ENCODE assay signal across 10 mouse cellular contexts in genomic region chr1:59252762-59253161, GRCm38 (mm10). TPM values are rescaled to one million over a fixed set of nuclear protein-coding genes. Genes with fewer than 3 reads are reported as not detected.
DNase-seq lines count a peak whose midpoint lies in the region; ATAC-seq and TF ChIP-seq lines count a peak whose summit lies in the region.
"Had no signal": no experiment of that assay in that cellular context is flagged by ENCODE, and none has a peak within 500 bp of the region (broad histone marks: within the 10 kb centered on the region; RNA-seq: fewer than 3 reads in every experiment).

No protein-coding gene starts in this region.

- peak overlapping the region; percentile 43; the same call in 1 of the 2 replicates for H3K4me2 ChIP-seq in heart, postnatal 0 days (ENCODE audit: low read depth, low read length)
- H3K4me2 ChIP-seq in forebrain, postnatal 0 days (ENCODE audit: low read depth) = peak overlapping the region; percentile 53
- H3K4me2 ChIP-seq in limb, embryonic 11.5 days (ENCODE audit: low read depth, severe bottlenecking) = peak overlapping the region; percentile 37; the same call in 1 of the 2 replicates
- peak overlapping the region; percentile 60; the same call in 1 of the 2 replicates for H3K4me2 ChIP-seq in neural tube, embryonic 12.5 days (replicated peaks)

- H3K9ac ChIP-seq in heart, postnatal 0 days (replicated peaks; ENCODE audit: low read depth, low read length) = no peak overlapping the region
- peak overlapping the region; percentile 48; the same call in 1 of the 2 replicates for H3K9ac ChIP-seq in forebrain, postnatal 0 days
- H3K9ac ChIP-seq in limb, embryonic 11.5 days (ENCODE audit: low read length) = no peak overlapping the region
- no peak overlapping the region for H3K9ac ChIP-seq in neural tube, embryonic 12.5 days

- WGBS in heart, postnatal 0 days = 13% methylated on average over 3 of the region's 7 CpGs
- WGBS in forebrain, postnatal 0 days = 17% methylated on average over 7 of the region's 7 CpGs
- WGBS in limb, embryonic 11.5 days = 10% methylated on average over 7 of the region's 7 CpGs
- WGBS in neural tube, embryonic 12.5 days = 11% methylated on average over 7 of the region's 7 CpGs

- H3K27me3 ChIP-seq in heart, postnatal 0 days (ENCODE audit: control insufficient read depth, insufficient read depth, low read length) = no peaks in the 10 kb centered on the region
- no peaks in the 10 kb centered on the region for H3K27me3 ChIP-seq in forebrain, postnatal 0 days (ENCODE audit: insufficient read depth, low read length)
- H3K27me3 ChIP-seq in limb, embryonic 11.5 days (ENCODE audit: control insufficient read depth, insufficient read depth, low read length) = no peaks in the 10 kb centered on the region
- H3K27me3 ChIP-seq in neural tube, embryonic 12.5 days (replicated peaks) = no peaks in the 10 kb centered on the region

- ATAC-seq in heart, postnatal 0 days (ENCODE audit: insufficient read depth, low read depth) = no peak
- no peak for ATAC-seq in forebrain, postnatal 0 days
- ATAC-seq in limb, embryonic 11.5 days (ENCODE audit: insufficient number of reproducible peaks, low FRiP score, low TSS enrichment, low read depth) = 0 out of 2 replicates have a peak, but pooled peaks have one; percentile 55
- no peak for ATAC-seq in neural tube, embryonic 12.5 days (ENCODE audit: low FRiP score, low read depth)

- no peak overlapping the region for H3K27ac ChIP-seq in heart, postnatal 0 days (ENCODE audit: low read depth)
- H3K27ac ChIP-seq in forebrain, postnatal 0 days (ENCODE audit: low read depth, low read length) = no peak overlapping the region
- H3K27ac ChIP-seq in limb, embryonic 11.5 days (replicated peaks; ENCODE audit: low read depth, low read length) = no peak overlapping the region
- no peak overlapping the region for H3K27ac ChIP-seq in neural tube, embryonic 12.5 days
- H3K27ac ChIP-seq in left cerebral cortex, adult 2 months = no peak overlapping the region

- TF ChIP-seq EP300 in heart, postnatal 0 days (IDR thresholded peaks at IDR 0.05; ENCODE audit: low read depth) = no peak

- H3K9me3 ChIP-seq in heart, postnatal 0 days (replicated peaks; ENCODE audit: control insufficient read depth, low read length) = no peaks in the 10 kb centered on the region
- no peaks in the 10 kb centered on the region for H3K9me3 ChIP-seq in forebrain, postnatal 0 days (ENCODE audit: low read length)
- no peaks in the 10 kb centered on the region for H3K9me3 ChIP-seq in limb, embryonic 11.5 days (ENCODE audit: control insufficient read depth, low read length)
- H3K9me3 ChIP-seq in neural tube, embryonic 12.5 days = no peaks in the 10 kb centered on the region

- H3K4me3 ChIP-seq in heart, postnatal 0 days (ENCODE audit: low read depth, low read length) = no peak overlapping the region
- peak overlapping the region; percentile 27 for H3K4me3 ChIP-seq in forebrain, postnatal 0 days (ENCODE audit: low read depth, low read length)
- H3K4me3 ChIP-seq in limb, embryonic 11.5 days (ENCODE audit: low read depth, low read length) = no peak overlapping the region
- no peak overlapping the region for H3K4me3 ChIP-seq in neural tube, embryonic 12.5 days
- H3K4me3 ChIP-seq in left cerebral cortex, adult 2 months = no peak overlapping the region

- no peaks in the 10 kb centered on the region for H3K36me3 ChIP-seq in heart, postnatal 0 days (replicated peaks; ENCODE audit: control insufficient read depth, insufficient read depth, low read length)
- no peaks in the 10 kb centered on the region for H3K36me3 ChIP-seq in forebrain, postnatal 0 days (ENCODE audit: insufficient read depth)
- no peaks in the 10 kb centered on the region for H3K36me3 ChIP-seq in limb, embryonic 11.5 days (ENCODE audit: control insufficient read depth, insufficient read depth, low read length)
- H3K36me3 ChIP-seq in neural tube, embryonic 12.5 days = no peaks in the 10 kb centered on the region

- intact Hi-C loops in left cerebral cortex, adult 2 months (cut with DNase I) = no loop called here

- TF ChIP-seq CTCF in heart, postnatal 0 days (IDR thresholded peaks at IDR 0.05; ENCODE audit: low read depth) = no peak
- TF ChIP-seq CTCF in forebrain, postnatal 0 days (IDR thresholded peaks at IDR 0.05; ENCODE audit: low read depth) = no peak
- no peak for TF ChIP-seq CTCF in left cerebral cortex, adult 2 months (IDR thresholded peaks at IDR 0.05)

- no peak for DNase-seq in heart, postnatal 0 days (ENCODE audit: low spot score)
- DNase-seq in heart, adult 8-10 months (ENCODE audit: low spot score) = no peak
- DNase-seq in forebrain, postnatal 0 days = no peak
- peak; percentile 50 for DNase-seq in limb, embryonic 11.5 days (ENCODE audit: low spot score)
- DNase-seq in right cerebral cortex, postnatal 36 days (ENCODE audit: low spot score in 2 of 2) = no peak
- DNase-seq in left cerebral cortex, adult 2 months (ENCODE audit: extremely low spot score in 1 of 2, low spot score in 2 of 2) = no peak
- no peak for DNase-seq in right cerebral cortex, postnatal 25 days

- H3K4me1 ChIP-seq in heart, postnatal 0 days (ENCODE audit: control insufficient read depth, insufficient read depth) = no peaks in the 10 kb centered on the region
- H3K4me1 ChIP-seq in forebrain, postnatal 0 days (ENCODE audit: insufficient read depth) = no peaks in the 10 kb centered on the region
- peaks cover 11% of the 10 kb centered on the region; the same call in 1 of the 2 replicates for H3K4me1 ChIP-seq in limb, embryonic 11.5 days (ENCODE audit: control insufficient read depth, insufficient read depth, low read length)
- peaks cover 16% of the 10 kb centered on the region for H3K4me1 ChIP-seq in neural tube, embryonic 12.5 days

RNA-seq across cellular contexts. Expression of gene Cdk15, which starts 3.9 kb away (rescaled TPM):
- 1.0 TPM in 1 of 2 replicates, not detected in the other for total RNA-seq in heart, postnatal 0 days (2014; rRNA removed; ENCODE audit: low replicate concordance)
- polyA plus RNA-seq in heart, postnatal 0 days (2015; fragmentation: Nextera tagmentation; extraction: Ambion mirVana) = 0.14 TPM in 1 of 2 replicates, not detected in the other
- total RNA-seq in heart, adult 8-10 months (2022) = not detected
- total RNA-seq in forebrain, postnatal 0 days (2014; rRNA removed) = 0.14 TPM in 1 of 2 replicates, not detected in the other
- 0.62 and 1.0 TPM in 2 replicates for polyA plus RNA-seq in forebrain, postnatal 0 days (2015; fragmentation: Nextera tagmentation; extraction: Ambion mirVana)
- 0.13 and 0.21 TPM in 2 replicates for polyA plus RNA-seq in limb, embryonic 11.5 days (2014; fragmentation: Nextera tagmentation; extraction: Ambion mirVana)
- polyA plus RNA-seq in neural tube, embryonic 12.5 days (2016; fragmentation: Nextera tagmentation; extraction: Ambion mirVana) = 0.42 and 0.63 TPM in 2 replicates
- under 1 TPM; 0.58 to 0.68 TPM for total RNA-seq in left cerebral cortex, adult 2 months (2021)
- total RNA-seq: hematopoietic stem cell, adult 5-6 weeks; MEL had no signal

RNA-seq across cellular contexts. Expression of gene Als2, which starts 15.7 kb away (rescaled TPM):
- 9.7 and 20.2 TPM in 2 replicates for total RNA-seq in heart, postnatal 0 days (2014; rRNA removed; ENCODE audit: low replicate concordance)
- polyA plus RNA-seq in heart, postnatal 0 days (2015; fragmentation: Nextera tagmentation; extraction: Ambion mirVana) = 2.7 and 2.9 TPM in 2 replicates
- 10 to 100 TPM; 10.6 to 10.9 (median 10.7) TPM for total RNA-seq in heart, adult 8-10 months (2022)
- total RNA-seq in forebrain, postnatal 0 days (2014; rRNA removed) = 27.5 and 39.4 TPM in 2 replicates
- 7.8 and 11.0 TPM in 2 replicates for polyA plus RNA-seq in forebrain, postnatal 0 days (2015; fragmentation: Nextera tagmentation; extraction: Ambion mirVana)
- polyA plus RNA-seq in limb, embryonic 11.5 days (2014; fragmentation: Nextera tagmentation; extraction: Ambion mirVana) = 12.0 and 13.2 TPM in 2 replicates
- polyA plus RNA-seq in neural tube, embryonic 12.5 days (2016; fragmentation: Nextera tagmentation; extraction: Ambion mirVana) = 18.4 and 18.5 TPM in 2 replicates
- 10 to 100 TPM; 35.1 to 37.5 TPM for total RNA-seq in left cerebral cortex, adult 2 months (2021)
